Mouse (Mus musculus) liver, embryonic 15.5 days (tissue): Measurements from ENCODE around the gene Nfe2l1. TPM values are rescaled to one million over a fixed set of nuclear protein-coding genes. Genes with fewer than 3 reads are reported as not detected.
"Not testable (repeated sequence)": the region's sequence is repeated elsewhere in the genome, so short reads cannot be mapped to it uniquely, and the experiment has no call there.

ENCODE experiments used
- ATAC-seq: fragments of 200-750 bp; cut with Nextera tagmentation; 2 replicates; pipeline ENCODE4 v1.8.0; 2017; ENCODE audit warnings: moderate number of reproducible peaks, mild to moderate bottlenecking, moderate library complexity; ENCODE audit not compliant: insufficient read depth
- H3K27ac ChIP-seq: fragments of 300-500 bp; sonication (generic); replicated peaks from 2 replicates; pipeline ENCODE4 v1.5.1; 2015; ENCODE audit warnings: mild to moderate bottlenecking, inconsistent platforms
- H3K27me3 ChIP-seq: fragments of 300-500 bp; sonication (generic); 2 replicates; pipeline ENCODE4 v1.6.1; 2015; ENCODE audit warnings: mild to moderate bottlenecking, inconsistent platforms
- H3K36me3 ChIP-seq: fragments of 300-500 bp; sonication (generic); replicated peaks from 2 replicates; pipeline ENCODE4 v1.6.1; 2015; ENCODE audit warnings: moderate library complexity, mild to moderate bottlenecking, inconsistent platforms
- H3K4me1 ChIP-seq: fragments of 300-500 bp; sonication (generic); replicated peaks from 2 replicates; pipeline ENCODE4 v1.6.1; 2015; ENCODE audit warnings: inconsistent platforms
- H3K4me2 ChIP-seq: fragments of 300-500 bp; sonication (generic); 2 replicates; pipeline ENCODE4 v1.6.1; 2015; ENCODE audit warnings: moderate library complexity, mild to moderate bottlenecking, inconsistent platforms
- H3K4me3 ChIP-seq: fragments of 300-500 bp; sonication (generic); replicated peaks from 2 replicates; pipeline ENCODE4 v1.5.1; 2015; ENCODE audit warnings: mild to moderate bottlenecking, inconsistent platforms
- H3K9ac ChIP-seq: fragments of 300-500 bp; sonication (generic); 2 replicates; pipeline ENCODE4 v1.6.1; 2015; ENCODE audit warnings: moderate library complexity, mild to moderate bottlenecking, inconsistent platforms
- H3K9me3 ChIP-seq: fragments of 300-500 bp; sonication (generic); replicated peaks from 2 replicates; pipeline ENCODE4 v1.6.1; 2016; ENCODE audit warnings: inconsistent platforms
- WGBS: fragments of 180-500 bp; shearing (Covaris S2); methylation state at CpG from one replicate; pipeline ENCODE4 v1.1.7; 2015; ENCODE audit warnings: mixed read lengths; ENCODE audit not compliant: insufficient replicate concordance; 5-methylcytosine and 5-hydroxymethylcytosine counted together
- polyA plus RNA-seq: library from polyadenylated mRNA; unstranded; fragments of >200 nt; fragmentation: Nextera tagmentation; extraction: Ambion mirVana; gene quantifications from 2 replicates; pipeline ENCODE4 v1.2.1, GENCODE M21; 2015

Gene Nfe2l1
- polyA plus RNA-seq, 1 experiment from 2014 or later = 18.8 TPM

DNA sequence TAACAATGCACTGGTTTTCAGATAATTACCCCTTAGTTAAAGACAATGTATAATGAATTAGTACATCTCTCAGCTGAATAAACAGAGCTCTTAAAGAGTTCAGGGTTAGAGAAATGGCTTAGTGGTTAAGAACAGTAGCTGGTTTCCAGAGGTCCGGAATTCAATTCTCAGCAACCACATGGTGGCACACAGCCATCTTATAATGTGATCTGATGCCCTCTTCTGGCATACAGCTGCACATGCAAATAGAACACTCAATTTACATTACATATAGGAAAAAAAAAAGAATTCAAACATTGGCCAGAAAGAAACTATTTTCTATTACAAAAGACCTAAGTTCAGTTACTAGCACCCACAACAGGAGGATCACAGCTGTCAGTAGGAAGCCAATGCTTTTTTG, 33.2 kb downstream of the Nfe2l1 start:
- 60% methylated on average over 1 of the region's 1 CpGs for WGBS
- peaks cover 55% of the 10 kb centered on the region for H3K36me3 ChIP-seq
- H3K27ac ChIP-seq = no peak overlapping the region

GRCm38 (mm10) chr11:96796081-96796480, 33.7 kb downstream of the Nfe2l1 start:
- Histone ChIP-seq H3K4me3 (no peak overlapping the region), H3K36me3 (peaks cover 56% of the 10 kb centered on the region)
- 80% methylated on average over 2 of the region's 2 CpGs for WGBS

More for the DNA sequence above, 33.2 kb downstream of the Nfe2l1 start:
- Histone ChIP-seq H3K9ac (no peak overlapping the region), H3K27me3 (no peaks in the 10 kb centered on the region), H3K4me1 (peaks cover 19% of the 10 kb centered on the region), H3K4me3 (no peak overlapping the region), H3K4me2 (no peak overlapping the region), H3K9me3 (no peaks in the 10 kb centered on the region)
- no peak for ATAC-seq

DNA sequence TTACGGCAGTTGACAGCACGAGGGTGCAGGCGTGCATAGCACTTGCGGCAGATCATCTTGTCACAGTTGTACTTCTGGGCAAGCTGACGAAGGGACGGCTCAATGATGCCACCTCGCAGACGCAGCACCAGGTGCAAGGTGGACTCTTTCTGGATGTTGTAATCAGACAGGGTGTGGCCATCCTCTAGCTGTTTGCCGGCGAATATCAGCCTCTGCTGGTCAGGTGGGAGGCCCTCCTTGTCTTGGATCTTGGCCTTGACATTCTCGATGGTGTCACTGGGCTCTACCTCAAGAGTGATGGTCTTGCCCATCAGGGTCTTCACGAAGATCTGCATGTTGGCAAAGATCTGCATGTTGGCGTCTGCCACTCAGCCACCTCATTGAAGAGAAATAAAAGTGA, 34.3 kb downstream of the Nfe2l1 start:
- ATAC-seq = no peak
- WGBS = 76% methylated on average over 13 of the region's 13 CpGs
- Histone ChIP-seq H3K36me3 (peaks cover 53% of the 10 kb centered on the region), H3K9me3 (no peaks in the 10 kb centered on the region), H3K27me3 (no peaks in the 10 kb centered on the region), H3K4me3 (no peak overlapping the region), H3K9ac (no peak overlapping the region), H3K4me2 (no peak overlapping the region), H3K4me1 (peaks cover 28% of the 10 kb centered on the region), H3K27ac (no peak overlapping the region)

More at GRCm38 (mm10) chr11:96796081-96796480, 33.7 kb downstream of the Nfe2l1 start:
- Histone ChIP-seq H3K4me2 (no peak overlapping the region), H3K4me1 (peaks cover 22% of the 10 kb centered on the region), H3K9me3 (no peaks in the 10 kb centered on the region), H3K27me3 (no peaks in the 10 kb centered on the region), H3K9ac (no peak overlapping the region), H3K27ac (no peak overlapping the region)
- ATAC-seq = no peak

- Histone ChIP-seq H3K9me3 (no peaks in the 10 kb centered on the region), H3K4me2 (peak overlapping the region; percentile 82), H3K27me3 (no peaks in the 10 kb centered on the region), H3K4me3 (peak overlapping the region; percentile 93), H3K36me3 (peaks cover 26% of the 10 kb centered on the region), H3K4me1 (peaks cover 41% of the 10 kb centered on the region), H3K27ac (no peak overlapping the region), H3K9ac (peak overlapping the region; percentile 93)
- no peak for ATAC-seq
- WGBS = 15% methylated on average over 1 of the region's 1 CpGs
Observed at GRCm38 (mm10) chr11:96790681-96791080, 39.1 kb downstream of the Nfe2l1 start.

GRCm38 (mm10) chr11:96789990-96790389, 39.8 kb downstream of the Nfe2l1 start:
- 9% methylated on average over 5 of the region's 5 CpGs for WGBS
- peak overlapping the region; percentile 95 for H3K27ac ChIP-seq

DNA sequence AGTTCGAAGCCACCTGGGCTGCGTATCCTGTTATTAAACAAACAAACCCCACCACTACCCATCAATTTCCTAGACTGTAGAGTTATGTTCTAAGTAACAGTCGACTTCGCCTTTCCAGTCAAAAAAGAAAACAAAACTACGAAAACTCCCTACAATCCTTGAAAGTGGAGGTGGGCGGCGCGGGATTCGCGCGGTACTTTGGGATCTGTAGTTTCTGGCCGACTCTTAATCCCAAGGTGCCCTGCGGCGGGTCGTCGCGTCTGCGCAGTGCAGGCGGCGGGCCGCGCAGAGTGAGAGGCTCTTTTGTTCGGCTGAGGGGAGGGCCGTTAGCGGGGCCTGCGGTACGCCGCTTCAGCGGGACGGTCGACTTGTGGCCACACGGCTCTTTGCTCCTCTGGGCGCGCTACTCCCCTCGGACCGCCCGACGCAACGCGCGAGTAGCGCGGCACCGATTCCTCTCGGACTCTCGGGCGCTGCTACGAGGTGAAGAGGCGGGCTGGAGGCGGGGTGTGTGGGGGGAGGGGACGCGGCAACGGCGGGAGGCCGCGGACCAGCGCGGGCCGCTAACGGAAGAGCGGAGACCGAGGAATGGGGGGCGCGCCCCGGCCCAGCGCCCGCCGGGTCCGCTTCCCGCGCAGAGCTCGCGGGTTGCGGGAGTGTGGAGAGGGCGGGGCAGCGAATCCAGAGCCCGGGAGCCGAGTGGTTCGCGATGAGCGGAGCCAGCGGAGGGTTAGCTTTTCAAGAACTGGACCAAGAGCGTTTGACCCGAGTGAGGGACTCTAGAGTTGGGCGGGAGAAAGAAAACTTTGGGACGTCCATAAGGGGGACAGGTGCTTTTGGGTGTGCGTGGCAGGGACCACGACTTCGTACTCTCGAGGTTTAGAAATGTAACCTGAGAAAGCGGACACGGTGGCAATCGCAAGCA, 40.6 kb downstream of the Nfe2l1 start, which contains the start of gene Cbx1:
Gene Cbx1, plus strand, starts transcription at position 257 of the 925 bp plus-strand sequence.
- H3K36me3 ChIP-seq = peaks cover 18% of the 10 kb centered on the region; the same call in 1 of the 2 replicates
- H3K9me3 ChIP-seq = no peaks in the 10 kb centered on the region
- H3K27me3 ChIP-seq = no peaks in the 10 kb centered on the region
- WGBS = under 1% methylated on average over 92 of the region's 93 CpGs
- H3K4me2 ChIP-seq = peak within 1 kb of the TSS; percentile 82
- peak within 1 kb of the TSS; percentile 93 for H3K4me3 ChIP-seq
- H3K9ac ChIP-seq = peak within 1 kb of the TSS; percentile 93
- peaks cover 31% of the 10 kb centered on the region for H3K4me1 ChIP-seq
- peak; percentile 98 for ATAC-seq
- peak within 1 kb of the TSS; percentile 95 for H3K27ac ChIP-seq

More at GRCm38 (mm10) chr11:96789990-96790389, 39.8 kb downstream of the Nfe2l1 start:
- peak overlapping the region; percentile 93 for H3K9ac ChIP-seq
- no peaks in the 10 kb centered on the region for H3K27me3 ChIP-seq
- peak overlapping the region; percentile 82 for H3K4me2 ChIP-seq
- peak overlapping the region; percentile 93 for H3K4me3 ChIP-seq
- H3K4me1 ChIP-seq = peaks cover 35% of the 10 kb centered on the region
- H3K36me3 ChIP-seq = peaks cover 20% of the 10 kb centered on the region; the same call in 1 of the 2 replicates
- H3K9me3 ChIP-seq = no peaks in the 10 kb centered on the region
- ATAC-seq = no peak

DNA sequence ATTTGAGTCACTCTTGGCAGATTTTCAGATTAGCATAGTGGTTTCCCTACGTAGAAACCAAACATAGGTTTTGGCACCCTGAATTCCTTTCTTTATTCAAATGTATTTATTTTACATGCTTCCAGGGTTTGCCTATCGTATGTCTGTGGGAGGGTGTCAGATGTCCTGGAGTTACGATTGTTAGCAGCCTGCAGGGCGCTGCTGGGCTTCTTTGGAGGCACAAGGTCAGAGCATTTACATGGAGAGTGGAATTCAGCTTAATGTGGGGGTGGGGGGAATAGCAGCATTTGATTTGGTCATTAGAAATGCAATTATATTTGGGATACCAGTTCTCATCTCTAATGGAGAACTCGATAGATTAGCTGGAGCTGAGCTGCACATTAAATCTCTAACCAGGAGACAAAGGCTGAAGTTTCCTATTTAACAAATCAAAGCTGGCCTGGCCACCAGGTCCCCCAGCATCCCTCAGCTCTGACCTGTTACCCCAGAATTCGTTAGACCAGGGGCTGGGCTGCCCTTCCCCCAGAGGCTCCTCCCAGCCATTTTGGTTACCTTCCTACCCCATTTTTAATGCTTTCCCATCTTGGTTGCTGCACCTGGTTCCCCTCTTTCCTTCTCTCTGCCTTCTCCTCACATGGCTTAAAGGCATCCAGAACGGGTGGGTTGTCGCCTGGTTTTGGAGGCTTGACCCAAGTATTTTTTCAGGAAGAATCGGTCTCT, 42.9 kb downstream of the Nfe2l1 start:
- H3K4me3 ChIP-seq = no peak overlapping the region
- H3K36me3 ChIP-seq = peaks cover 11% of the 10 kb centered on the region; the same call in 1 of the 2 replicates
- H3K4me1 ChIP-seq = peaks cover 28% of the 10 kb centered on the region
- H3K4me2 ChIP-seq = no peak overlapping the region
- H3K9ac ChIP-seq = no peak overlapping the region
- 59% methylated on average over 9 of the region's 9 CpGs for WGBS
- no peak for ATAC-seq
- no peak overlapping the region for H3K27ac ChIP-seq
- H3K9me3 ChIP-seq = no peaks in the 10 kb centered on the region
- H3K27me3 ChIP-seq = no peaks in the 10 kb centered on the region

- not testable (repeated sequence) for H3K9me3 ChIP-seq, H3K4me2 ChIP-seq, ATAC-seq, H3K27me3 ChIP-seq, H3K4me1 ChIP-seq, H3K36me3 ChIP-seq, H3K9ac ChIP-seq, H3K4me3 ChIP-seq, H3K27ac ChIP-seq
- WGBS = 9% methylated on average over 7 of the region's 7 CpGs
Observed at GRCm38 (mm10) chr11:96784847-96785246, 44.9 kb downstream of the Nfe2l1 start.

DNA sequence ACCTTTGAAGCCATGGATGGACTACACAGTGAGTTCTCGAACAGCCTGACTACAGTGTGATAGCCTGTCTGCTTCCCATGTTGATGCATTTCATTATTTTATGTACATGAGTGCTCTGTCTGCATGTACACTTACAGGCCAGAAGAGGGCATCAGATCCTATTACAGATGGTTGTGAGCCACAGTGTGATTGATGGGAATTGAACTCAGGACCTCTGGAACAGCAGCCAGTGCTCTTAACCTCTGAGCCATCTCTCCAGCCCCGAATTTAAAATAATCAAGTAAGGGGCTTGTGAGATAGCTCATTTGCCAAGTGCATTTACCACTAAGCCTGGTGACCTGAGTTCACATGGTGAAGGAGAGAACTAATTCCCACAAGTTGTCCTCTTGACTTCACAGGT, 48.3 kb downstream of the Nfe2l1 start:
- H3K9ac ChIP-seq = no peak overlapping the region
- ATAC-seq = no peak
- H3K4me2 ChIP-seq = no peak overlapping the region
- H3K27ac ChIP-seq = no peak overlapping the region
- H3K4me3 ChIP-seq = no peak overlapping the region
- H3K36me3 ChIP-seq = no peaks in the 10 kb centered on the region
- peaks cover 18% of the 10 kb centered on the region for H3K4me1 ChIP-seq
- H3K9me3 ChIP-seq = no peaks in the 10 kb centered on the region
- 44% methylated on average over 2 of the region's 2 CpGs for WGBS
- no peaks in the 10 kb centered on the region for H3K27me3 ChIP-seq

DNA sequence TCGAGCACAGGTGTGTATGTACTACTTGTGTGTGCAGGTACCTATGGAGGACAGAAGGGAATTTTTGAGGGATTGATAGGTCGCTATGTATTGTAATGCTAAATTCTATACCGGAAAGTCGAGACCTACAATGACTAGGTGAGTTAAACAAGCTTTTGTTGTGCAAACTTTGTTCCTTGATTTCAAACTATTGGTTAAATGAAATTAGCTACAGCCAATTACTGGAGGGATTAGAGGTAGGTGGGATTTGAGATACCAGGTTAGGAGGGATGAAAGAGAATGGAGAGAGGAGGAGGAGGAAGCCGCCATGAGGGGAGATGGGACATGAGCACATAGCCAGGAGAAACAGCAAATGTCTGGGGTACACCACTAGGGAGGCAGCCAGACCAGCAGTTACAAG, 49.5 kb downstream of the Nfe2l1 start:
- ATAC-seq = no peak
- Histone ChIP-seq H3K4me3 (no peak overlapping the region), H3K36me3 (no peaks in the 10 kb centered on the region), H3K27me3 (no peaks in the 10 kb centered on the region), H3K9me3 (no peaks in the 10 kb centered on the region), H3K4me2 (no peak overlapping the region), H3K9ac (no peak overlapping the region), H3K27ac (no peak overlapping the region), H3K4me1 (peaks cover 27% of the 10 kb centered on the region)
- 66% methylated on average over 5 of the region's 5 CpGs for WGBS

GRCm38 (mm10) chr11:96778061-96778627, 51.6 kb downstream of the Nfe2l1 start:
- peak overlapping the region; percentile 82 for H3K9ac ChIP-seq
- peaks cover 31% of the 10 kb centered on the region for H3K4me1 ChIP-seq
- H3K4me2 ChIP-seq = peak overlapping the region; percentile 85
- H3K27ac ChIP-seq = peak overlapping the region; percentile 88
- not testable (repeated sequence) for H3K9me3 ChIP-seq, H3K36me3 ChIP-seq, ATAC-seq, H3K27me3 ChIP-seq
- H3K4me3 ChIP-seq = peak overlapping the region; percentile 88
- WGBS = 56% methylated on average over 10 of the region's 10 CpGs
